Mouse (Mus musculus): ENCODE measurements around the gene Ndufa6.
"Not testable (repeated sequence)": the region's sequence is repeated elsewhere in the genome, so short reads cannot be mapped to it uniquely, and the experiment has no call there.

The Ndufa6 gene

DNA sequence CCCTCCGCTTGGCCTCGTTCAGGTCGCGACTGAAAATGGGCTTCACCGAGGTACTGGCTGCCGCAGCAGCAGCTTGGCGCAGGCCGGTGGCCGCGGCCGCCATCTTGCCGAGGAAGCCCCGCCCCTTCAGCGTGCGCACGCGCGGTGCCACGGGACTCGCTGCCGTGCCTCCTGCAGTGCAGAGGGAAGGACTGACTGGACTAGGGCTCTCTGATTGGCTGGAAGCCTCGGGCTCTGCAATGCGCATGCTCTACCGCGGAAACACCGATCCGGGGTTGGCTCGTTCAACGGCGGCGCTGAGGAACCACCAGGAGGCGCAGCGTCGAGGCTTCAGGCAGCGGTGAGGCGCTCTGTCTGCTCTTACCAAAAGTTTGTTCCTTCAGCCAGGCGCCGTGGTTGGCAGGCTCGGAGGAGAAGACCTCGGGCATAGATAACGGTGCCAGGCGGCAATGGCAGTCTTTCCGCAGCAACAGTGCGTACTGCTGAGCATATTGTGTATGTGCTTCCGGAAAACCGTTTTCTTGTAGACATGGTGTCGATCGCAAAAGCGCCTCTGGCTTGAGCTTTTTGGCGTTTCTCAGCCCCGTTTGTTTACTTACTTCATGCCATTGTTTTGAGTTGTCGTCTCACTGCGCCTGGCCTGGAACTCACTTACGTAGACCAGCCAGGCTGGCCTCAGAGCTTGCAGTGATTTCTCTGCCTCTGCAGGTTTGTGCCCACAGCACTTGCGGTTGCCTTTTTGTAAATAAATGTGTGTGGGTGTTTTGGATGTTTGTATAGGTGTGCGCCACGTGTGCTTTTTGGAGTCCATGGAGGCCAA is at the start of gene Ndufa6:
TSS of gene Ndufa6 (minus strand) at position 197 of the 820 bp plus-strand sequence.
- DNase-seq: peak; percentile 96

DNA sequence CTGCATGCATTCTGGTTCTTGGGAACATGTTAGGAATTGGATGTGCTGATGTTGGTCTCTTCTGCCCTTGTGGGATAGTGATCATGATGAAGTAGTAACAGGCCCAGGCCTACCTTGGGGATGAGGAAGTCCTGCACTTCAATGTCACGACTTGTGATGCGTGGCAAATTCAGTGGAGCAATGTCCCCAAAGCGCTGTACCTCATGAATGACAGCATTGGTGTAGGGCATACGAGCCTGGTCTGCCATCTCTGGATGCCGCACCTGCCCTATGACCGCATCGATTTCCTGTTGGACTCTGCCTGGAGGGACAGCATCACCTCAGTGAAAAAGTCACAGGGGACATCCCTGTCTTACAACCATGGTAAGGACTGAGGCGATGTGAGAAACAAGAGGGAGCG is 49.5 kb upstream of the Ndufa6 start:
- no peak for DNase-seq

- no peak for DNase-seq
These were observed 48.6 kb upstream of the Ndufa6 start for GRCm38 (mm10) chr15:82402741-82403140.

DNA sequence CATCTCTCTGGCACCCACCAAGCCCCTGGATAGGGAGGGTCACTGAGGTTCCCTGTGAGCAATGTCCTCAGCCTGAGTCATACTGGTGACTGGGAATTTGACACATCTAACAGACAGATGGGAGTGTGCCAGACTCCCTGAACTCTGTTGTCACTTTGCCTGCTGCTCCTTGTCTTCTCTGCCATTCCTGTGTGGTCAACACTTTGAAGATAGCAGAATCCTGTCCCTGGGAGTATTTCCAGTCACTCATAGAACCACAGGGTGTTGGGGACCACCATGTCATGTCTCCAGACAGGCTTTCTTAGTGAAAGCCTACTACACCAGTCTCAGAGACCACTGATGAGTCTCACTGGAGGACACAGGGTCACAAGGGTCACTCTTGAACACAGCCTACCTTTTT is 48.0 kb upstream of the Ndufa6 start:
- DNase-seq: no peak

DNA sequence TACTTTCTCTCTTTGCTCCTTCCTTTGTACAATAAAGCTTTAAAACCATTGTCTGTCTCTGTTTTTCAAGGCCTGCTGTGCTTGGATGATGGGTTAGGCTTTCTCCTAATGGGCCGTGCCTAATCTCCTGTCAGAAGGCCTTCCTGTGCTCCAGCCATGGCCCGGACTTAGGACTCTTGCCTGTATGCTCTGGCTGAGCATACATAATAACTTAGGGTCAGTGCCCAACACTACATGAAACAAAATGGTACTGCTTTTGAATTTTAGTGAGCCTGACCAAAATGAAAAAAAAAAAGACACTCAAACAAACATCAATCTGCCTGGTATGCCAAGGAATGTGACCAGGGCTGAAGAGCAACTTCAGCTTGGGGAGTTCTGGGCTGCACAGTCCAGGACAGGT is 47.4 kb upstream of the Ndufa6 start:
- DNase-seq: no peak

GRCm38 (mm10) chr15:82395955-82396354 is 41.8 kb upstream of the Ndufa6 start:
- not testable (repeated sequence) for DNase-seq

GRCm38 (mm10) chr15:82393922-82394321 is 39.8 kb upstream of the Ndufa6 start, which contains the start of gene Cyp2d11:
TSS of gene Cyp2d11 (minus strand) at chr15:82394022.
- DNase-seq: not testable (repeated sequence)

DNA sequence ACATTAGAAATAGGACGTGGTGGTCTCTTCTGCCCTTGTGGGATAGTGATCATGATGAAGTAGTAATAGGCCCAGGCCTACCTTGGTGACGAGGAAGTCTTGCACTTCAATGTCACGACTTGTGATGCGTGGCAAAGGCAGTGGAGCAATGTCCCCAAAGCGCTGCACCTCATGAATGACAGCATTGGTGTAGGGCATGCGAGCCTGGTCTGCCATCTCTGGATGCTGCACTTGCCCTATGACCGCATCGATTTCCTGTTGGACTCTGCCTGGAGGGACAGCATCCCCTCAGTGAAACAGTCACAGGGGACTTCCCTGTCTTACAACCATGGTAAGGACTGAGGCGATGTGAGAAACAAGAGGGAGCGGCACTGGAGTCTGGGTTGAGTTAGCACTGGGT is 35.8 kb upstream of the Ndufa6 start:
- DNase-seq: not testable (repeated sequence)

- no peak for DNase-seq
These were observed 31.6 kb upstream of the Ndufa6 start for GRCm38 (mm10) chr15:82385729-82386128.

GRCm38 (mm10) chr15:82382441-82382840 is 28.3 kb upstream of the Ndufa6 start:
- DNase-seq: no peak

GRCm38 (mm10) chr15:82380714-82381062 is 26.6 kb upstream of the Ndufa6 start:
- DNase-seq: no peak

DNA sequence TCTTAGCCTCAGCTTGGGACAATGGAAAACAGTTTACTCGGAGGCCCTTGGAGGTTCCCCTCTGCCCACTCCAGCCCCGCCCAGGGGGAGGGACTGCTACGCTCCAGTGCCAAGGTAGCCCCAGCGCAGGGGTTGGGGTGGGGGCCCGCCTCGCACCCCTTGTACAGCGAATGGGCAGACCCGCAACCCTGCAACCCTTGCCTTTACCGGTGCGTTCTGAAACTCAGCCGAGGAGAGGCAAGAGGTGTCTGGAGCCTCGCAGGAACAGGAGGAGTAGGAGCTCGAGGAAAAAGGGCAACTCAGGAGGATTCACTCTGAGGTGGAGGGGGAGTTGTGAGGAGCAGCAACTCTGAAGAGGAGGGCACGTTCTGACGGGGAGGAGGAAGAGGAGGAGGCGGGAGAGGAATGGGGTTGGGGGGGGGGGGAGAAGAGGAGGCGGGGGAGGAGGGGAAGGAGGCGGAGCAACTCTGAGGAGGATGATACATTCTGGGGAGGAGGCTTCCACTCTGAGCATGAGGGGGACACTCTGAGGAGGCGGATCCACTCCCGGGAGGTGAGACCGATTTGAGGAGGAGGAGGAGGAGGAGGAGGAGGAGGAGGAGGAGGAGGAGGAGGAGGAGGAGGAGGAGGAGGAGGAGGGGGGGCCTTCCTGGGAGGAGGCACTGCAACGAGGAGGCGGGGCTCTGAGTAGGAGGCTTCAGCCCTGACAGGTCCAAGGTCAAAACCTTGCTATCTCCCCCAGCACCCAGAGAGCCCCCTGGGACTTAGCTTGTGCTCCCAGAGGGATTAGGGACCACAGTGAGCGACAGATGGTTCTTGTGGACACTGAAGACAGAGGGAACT is 26.0 kb upstream of the Ndufa6 start, which contains the start of gene Cyp2d22:
TSS of gene Cyp2d22 (minus strand) at position 390 of the 843 bp plus-strand sequence.
- no peak for DNase-seq

- DNase-seq: no peak
These were observed 25.4 kb upstream of the Ndufa6 start for GRCm38 (mm10) chr15:82379511-82379870.

DNA sequence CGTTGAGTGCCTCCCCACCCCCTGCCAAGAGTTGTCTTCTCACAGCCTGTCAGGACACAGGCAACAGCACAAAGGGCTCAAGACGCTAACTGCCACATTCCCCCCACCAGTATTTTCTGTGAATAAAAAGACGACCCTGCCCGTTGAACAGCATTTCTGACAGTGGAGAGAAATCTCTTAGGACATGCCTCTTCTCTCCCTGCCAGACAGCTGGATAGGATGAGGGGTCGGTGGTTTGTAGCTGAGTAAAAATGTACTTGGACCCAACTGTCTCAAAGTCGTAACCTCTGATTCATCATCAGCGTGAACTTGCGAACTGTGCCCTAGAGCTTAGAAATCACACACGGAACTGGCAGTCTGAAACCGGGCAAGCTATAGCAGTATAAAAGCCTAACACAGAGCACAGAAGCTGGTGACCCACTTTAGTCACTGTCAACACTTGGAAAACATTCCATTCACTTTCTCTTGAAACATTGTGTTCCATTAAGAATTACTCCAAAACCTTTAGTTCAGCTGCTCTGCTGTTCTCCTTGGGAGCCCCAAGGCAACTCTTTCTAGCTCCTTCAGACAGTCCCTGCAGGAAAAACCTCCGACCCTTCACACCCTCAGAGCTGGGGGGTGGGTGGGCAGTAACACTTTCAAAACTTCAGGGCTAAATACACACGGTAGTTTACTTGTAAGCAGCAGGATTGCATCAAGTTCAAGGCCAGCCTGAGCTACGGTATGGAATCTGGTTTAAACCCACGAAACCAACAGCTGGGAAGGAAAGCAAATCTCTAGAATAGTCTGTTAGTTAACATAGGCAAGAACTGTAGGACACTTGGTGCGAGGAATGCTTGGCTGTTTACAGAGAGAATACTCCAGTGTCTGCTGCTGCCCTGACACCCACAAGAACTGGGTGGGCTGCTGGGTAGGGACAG is 24.4 kb upstream of the Ndufa6 start:
- DNase-seq: no peak

- no peak for DNase-seq
These were observed 23.6 kb upstream of the Ndufa6 start for GRCm38 (mm10) chr15:82377701-82378100.

DNA sequence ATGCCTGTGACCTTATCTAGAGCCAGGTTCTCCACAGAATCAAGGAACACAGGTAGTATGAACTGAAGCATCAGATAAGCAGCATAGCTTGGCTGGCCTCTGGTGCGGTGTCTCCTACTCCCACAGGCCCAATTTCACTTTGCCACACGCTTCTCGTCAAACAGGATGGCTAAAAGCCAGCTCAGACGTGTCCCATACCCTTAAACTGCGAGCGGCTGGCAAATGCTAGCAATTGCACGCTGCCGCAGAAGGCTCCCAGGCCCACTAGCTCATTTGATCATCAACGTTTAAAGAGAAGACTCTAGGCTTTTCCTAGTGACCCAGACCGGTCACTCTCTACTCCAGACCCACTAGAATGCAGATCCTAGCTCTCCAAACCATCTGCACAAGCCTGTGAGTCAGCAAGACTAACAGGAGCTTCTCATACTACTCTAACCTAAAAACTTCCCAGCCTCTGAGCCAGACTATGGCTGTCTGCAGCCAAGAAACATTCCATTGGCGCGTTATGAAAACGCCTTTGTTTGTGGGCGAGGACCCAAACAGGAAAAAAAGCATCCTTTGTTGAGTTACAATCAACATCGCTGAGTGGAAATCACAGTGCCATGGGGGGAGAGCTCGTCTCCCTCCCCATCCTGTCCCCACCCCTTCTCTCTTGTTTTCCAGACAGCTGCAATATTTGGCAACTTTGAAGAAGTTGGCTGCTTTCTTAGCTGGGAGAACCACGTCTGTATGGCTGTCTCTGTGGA is 22.4 kb upstream of the Ndufa6 start:
- peak; percentile 37 for DNase-seq

- DNase-seq: no peak
These were observed 21.7 kb upstream of the Ndufa6 start for GRCm38 (mm10) chr15:82375855-82376254.

DNA sequence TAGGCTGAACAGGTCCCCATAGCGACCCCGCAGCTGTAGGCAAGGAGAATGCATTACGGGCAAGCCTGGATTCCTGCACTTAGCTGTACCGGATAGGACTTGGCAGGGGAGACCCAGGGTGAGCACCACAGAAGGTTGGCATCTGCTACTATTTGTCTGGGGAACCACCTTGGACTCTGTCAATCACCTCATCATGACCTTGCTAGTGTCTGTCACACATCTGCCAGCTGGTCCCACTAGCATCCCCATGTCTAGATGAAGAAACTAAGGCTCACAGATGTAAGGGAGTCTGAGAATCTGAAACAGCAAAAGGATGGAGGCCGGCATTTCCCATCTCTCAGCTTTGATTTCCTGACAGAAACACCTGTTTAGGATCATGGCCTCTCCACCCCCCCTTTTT is 20.3 kb upstream of the Ndufa6 start:
- no peak for DNase-seq

DNA sequence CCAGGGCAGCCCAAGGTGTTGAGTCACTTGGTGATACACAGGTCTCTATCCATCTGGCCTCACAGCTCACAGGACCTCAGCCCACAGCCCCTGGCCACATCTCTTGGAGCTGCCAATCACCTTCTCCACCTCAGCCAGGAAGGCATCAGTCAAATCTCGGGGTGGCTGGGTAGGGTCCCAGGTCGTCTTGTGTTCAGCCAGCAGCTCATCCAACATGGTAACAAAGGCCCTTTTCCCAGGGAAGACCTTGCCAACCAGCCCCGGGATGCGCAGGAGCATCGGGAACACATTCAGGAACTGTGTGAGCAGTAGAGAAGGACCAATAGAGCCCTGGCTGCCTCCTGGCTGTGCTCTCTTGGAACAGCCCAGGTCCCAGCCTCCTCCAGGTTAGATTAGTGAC is 18.9 kb upstream of the Ndufa6 start:
- no peak for DNase-seq

- no peak for DNase-seq
These were observed 18.3 kb upstream of the Ndufa6 start for GRCm38 (mm10) chr15:82372446-82372845.

DNA sequence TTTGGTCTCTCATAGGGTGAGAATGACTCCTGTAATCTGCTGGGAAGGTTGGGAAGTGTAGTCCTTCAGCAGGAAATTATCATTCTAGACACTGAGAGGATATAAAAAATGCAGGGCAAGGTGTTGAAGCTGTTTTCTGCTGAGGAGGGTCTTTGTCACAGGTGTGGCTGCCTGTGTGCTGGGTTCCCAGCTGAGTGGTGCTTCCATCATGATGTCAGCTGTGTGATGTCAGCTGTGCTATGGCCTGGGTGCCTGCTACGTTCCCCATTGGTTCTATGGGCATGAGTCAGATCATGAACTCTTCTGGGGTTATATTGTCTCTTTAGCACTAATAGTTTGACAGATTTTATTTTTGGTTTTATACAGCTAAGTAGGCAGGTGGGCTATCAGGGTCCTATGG is 14.7 kb upstream of the Ndufa6 start:
- no peak for DNase-seq

DNA sequence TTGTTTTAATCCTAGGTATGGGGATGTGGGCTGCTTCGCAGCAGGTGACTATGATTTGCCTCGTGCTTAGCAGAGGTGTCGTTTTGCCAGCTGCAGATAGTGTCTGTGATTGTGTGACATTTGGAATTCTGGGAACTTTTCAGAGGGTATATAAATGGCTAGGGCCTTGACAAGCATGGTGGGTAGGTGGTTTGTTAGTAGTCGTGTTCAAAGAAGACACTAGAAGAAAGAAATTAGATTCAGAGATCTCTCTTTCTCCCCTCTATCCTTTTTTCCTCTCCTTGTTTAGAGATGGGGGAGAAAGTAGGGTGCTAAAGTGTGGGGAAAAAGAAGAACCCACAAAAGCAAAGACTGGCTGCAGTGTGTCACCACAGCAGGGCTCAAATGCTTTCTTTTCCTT is 14.0 kb upstream of the Ndufa6 start:
- DNase-seq: no peak
